Mouse (Mus musculus) hindbrain, embryonic 11.5 days (tissue): ENCODE results near the gene Gm44502. TPM values are rescaled to one million over a fixed set of nuclear protein-coding genes. Genes with fewer than 3 reads are reported as not detected.
A peak's percentile ranks its signal among the peaks of the same experiment; 100 is the strongest.

Source experiments
- ATAC-seq: fragments of 200-750 bp; cut with Nextera tagmentation; 2 replicates; pipeline ENCODE4 v1.8.0; 2017; ENCODE audit warnings: mild to moderate bottlenecking, moderate TSS enrichment, moderate library complexity; ENCODE audit not compliant: low FRiP score
- DNase-seq: peaks from one replicate; pipeline ENCODE4 v3.0.0-alpha.2; 2015; ENCODE audit warnings: low spot score
- H3K27ac ChIP-seq: fragments of 300-500 bp; sonication (generic); 2 replicates; pipeline ENCODE4 v1.5.1; 2014; ENCODE audit warnings: mild to moderate bottlenecking, low read depth, low read length
- H3K27me3 ChIP-seq: fragments of 300-500 bp; sonication (generic); 2 replicates; pipeline ENCODE4 v1.6.1; 2014; ENCODE audit warnings: mild to moderate bottlenecking, low read length, moderate library complexity, mixed read lengths; ENCODE audit not compliant: control insufficient read depth, insufficient read depth
- H3K36me3 ChIP-seq: fragments of 300-500 bp; sonication (generic); 2 replicates; pipeline ENCODE4 v1.6.1; 2014; ENCODE audit warnings: mild to moderate bottlenecking, low read length, moderate library complexity, mixed read lengths; ENCODE audit not compliant: control insufficient read depth, insufficient read depth
- H3K4me1 ChIP-seq: fragments of 300-500 bp; sonication (generic); replicated peaks from 2 replicates; pipeline ENCODE4 v1.6.1; 2014; ENCODE audit warnings: low read length, mixed read lengths; ENCODE audit not compliant: control insufficient read depth, insufficient read depth
- H3K4me2 ChIP-seq: fragments of 300-500 bp; sonication (generic); replicated peaks from 2 replicates; pipeline ENCODE4 v1.6.1; 2014; ENCODE audit warnings: mild to moderate bottlenecking, low read depth, low read length
- H3K4me3 ChIP-seq: fragments of 300-500 bp; sonication (generic); 2 replicates; pipeline ENCODE4 v1.5.1; 2014; ENCODE audit warnings: low read depth, low read length
- H3K9ac ChIP-seq: fragments of 300-500 bp; sonication (generic); 2 replicates; pipeline ENCODE4 v1.6.1; 2014; ENCODE audit warnings: low read depth, low read length
- H3K9me3 ChIP-seq: fragments of 300-500 bp; sonication (generic); 2 replicates; pipeline ENCODE4 v1.6.1; 2016; ENCODE audit warnings: low read length; ENCODE audit not compliant: control insufficient read depth
- whole genome bisulfite sequencing: fragments of 180-500 bp; shearing (Covaris S2); extraction: QIAGEN DNeasy Blood & Tissue Kit; methylation state at CpG from one replicate; pipeline ENCODE4 v1.1.7; 2014; 5-methylcytosine and 5-hydroxymethylcytosine counted together
- polyA plus RNA-seq: library from polyadenylated mRNA; unstranded; fragments of >200 nt; fragmentation: Nextera tagmentation; extraction: Ambion mirVana; gene quantifications from 2 replicates; pipeline ENCODE4 v1.2.1, GENCODE M21; 2014

The Gm44502 gene
- not detected in 2 replicates for polyA plus RNA-seq

DNA sequence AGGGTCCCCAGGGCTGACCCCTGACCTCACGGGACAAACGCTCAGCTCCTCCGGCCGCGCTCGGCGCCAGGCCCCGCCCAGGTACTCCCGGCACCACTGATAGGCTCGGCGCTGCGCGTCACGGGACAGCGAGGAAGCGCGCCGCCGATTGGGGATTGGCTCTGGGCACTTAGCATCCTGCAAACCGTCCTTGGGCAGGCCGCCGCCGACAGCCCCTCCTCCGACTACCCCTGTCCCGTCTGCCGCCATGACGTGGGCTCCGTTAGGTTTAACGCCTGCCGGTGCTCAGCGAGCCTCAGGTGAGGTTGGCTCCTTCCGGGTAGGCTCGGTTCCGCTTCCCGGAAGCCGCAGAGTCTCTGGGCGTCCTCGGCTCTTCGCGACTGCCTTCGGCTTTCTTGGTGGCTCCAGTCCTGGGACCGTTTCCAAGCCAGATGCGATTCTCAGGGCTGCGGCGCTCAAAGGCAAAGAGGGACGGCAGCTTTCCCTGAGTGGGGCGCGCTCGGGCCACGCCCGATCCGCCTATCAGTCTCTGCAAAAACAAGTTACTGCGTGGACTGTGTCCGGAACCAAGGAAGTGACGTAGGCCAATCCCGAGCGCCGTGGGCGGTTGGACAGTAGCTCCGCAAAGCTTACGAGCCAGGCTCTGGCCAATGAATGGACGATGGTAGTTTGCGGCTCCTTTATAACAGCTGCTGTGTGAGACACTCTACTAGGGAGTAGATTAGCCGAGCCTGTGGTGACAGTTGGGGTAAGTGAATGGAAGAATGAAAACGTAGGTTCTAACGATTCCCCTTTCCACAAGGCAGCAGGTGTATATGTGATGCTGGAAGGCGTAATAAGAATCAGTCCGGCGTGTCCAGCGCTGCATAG is at the start of gene Gm44502, which contains the start of the genes C730034F03Rik and Chkb:
TSS of gene Gm44502 (minus strand) at position 345 of the 870 bp plus-strand sequence.
TSS of gene C730034F03Rik (plus strand) at position 238 of the 870 bp plus-strand sequence.
TSS of gene Chkb (minus strand) at position 557 of the 870 bp plus-strand sequence.
- peak; percentile 92 for DNase-seq
- peaks cover 7% of the 10 kb centered on the region; the same call in 1 of the 2 replicates for H3K36me3 ChIP-seq
- H3K27ac ChIP-seq = peak within 1 kb of the TSS; percentile 89
- H3K27me3 ChIP-seq = no peaks in the 10 kb centered on the region
- H3K9ac ChIP-seq = peak within 1 kb of the TSS; percentile 77
- H3K4me1 ChIP-seq = no peaks in the 10 kb centered on the region; the same call in 1 of the 2 replicates
- peak within 1 kb of the TSS; percentile 88 for H3K4me2 ChIP-seq
- ATAC-seq = peak; percentile 94
- H3K4me3 ChIP-seq = peak within 1 kb of the TSS; percentile 86
- H3K9me3 ChIP-seq = no peaks in the 10 kb centered on the region
- WGBS = 1% methylated on average over 70 of the region's 70 CpGs

DNA sequence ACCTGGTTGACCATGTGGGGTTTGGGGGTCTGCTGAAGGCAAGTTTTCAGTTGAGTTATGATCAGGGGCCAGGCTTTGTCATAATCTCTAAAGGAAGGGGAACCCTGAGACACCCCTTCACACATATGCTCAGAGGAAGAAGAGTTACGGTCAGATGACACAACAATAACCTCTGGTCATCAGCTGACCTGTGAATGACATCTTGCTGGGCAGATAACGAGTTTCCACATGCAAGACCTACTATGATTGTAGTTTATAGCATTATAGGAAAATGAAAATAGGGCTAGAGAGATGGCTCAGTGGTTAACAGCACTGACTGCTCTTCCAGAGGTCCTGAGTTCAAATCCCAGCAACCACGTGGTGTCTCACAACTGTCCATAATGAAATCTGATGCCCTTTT is 49.1 kb upstream of the Gm44502 start:
- Histone ChIP-seq H3K9ac (no peak overlapping the region), H3K27me3 (no peaks in the 10 kb centered on the region), H3K4me1 (0 out of 2 replicates have a peak, but pooled peaks cover 2% of the 10 kb centered on the region), H3K27ac (no peak overlapping the region), H3K36me3 (no peaks in the 10 kb centered on the region), H3K4me2 (no peak overlapping the region), H3K9me3 (no peaks in the 10 kb centered on the region), H3K4me3 (no peak overlapping the region)
- ATAC-seq = no peak
- WGBS = 76% methylated on average over 3 of the region's 3 CpGs
- DNase-seq = no peak

DNA sequence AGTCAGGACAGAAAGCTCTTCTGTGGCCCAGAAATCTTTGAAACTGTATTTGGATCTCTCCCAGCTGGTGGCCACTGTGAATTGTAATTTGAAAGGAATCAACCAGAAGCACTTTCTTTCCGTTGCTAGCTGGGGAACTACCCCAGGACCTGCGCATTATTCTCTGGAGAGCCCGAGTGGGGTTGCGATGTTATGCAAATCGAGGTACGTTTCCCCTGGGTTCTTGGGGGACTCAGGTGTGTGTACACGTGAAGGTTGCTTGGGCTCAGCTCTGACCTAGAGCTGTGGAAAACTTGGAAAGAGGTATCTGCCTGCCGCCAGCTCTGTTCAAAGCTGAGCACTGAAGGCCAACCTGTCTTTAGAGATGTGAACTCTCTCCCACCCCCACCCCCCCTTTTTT is 48.3 kb upstream of the Gm44502 start:
- 40% methylated on average over 8 of the region's 8 CpGs for WGBS
- no peaks in the 10 kb centered on the region for H3K9me3 ChIP-seq

DNA sequence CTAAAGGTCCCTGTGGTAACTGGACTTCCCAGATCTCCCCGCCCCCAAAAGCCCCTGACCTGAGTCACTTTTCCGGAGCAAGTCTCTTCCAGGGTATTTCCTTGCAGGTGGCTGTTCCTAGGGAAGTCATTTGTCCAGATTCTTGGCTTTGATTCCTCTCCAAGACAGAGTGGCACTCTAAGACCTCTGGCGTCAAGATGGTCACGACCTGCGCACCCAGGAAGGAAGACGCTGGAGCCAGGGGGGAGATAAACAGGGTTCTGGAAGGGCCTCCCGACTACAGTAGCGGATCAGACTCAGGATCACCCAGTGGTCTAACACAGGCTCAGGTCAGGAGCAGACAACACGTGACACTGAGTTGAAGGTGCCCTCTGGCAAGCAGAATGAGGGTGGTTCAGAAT is 47.6 kb upstream of the Gm44502 start, which contains the start of gene Arsa:
TSS of gene Arsa (minus strand) at position 335 of the 401 bp plus-strand sequence.
- Histone ChIP-seq H3K4me1 (0 out of 2 replicates have a peak, but pooled peaks cover 2% of the 10 kb centered on the region), H3K36me3 (no peaks in the 10 kb centered on the region), H3K4me2 (peak within 1 kb of the TSS; percentile 65), H3K9me3 (no peaks in the 10 kb centered on the region), H3K27me3 (no peaks in the 10 kb centered on the region), H3K4me3 (peak within 1 kb of the TSS; percentile 48), H3K27ac (0 out of 2 replicates have a peak within 1 kb of the TSS, but pooled peaks have one; percentile 45), H3K9ac (peak within 1 kb of the TSS; percentile 55)
- DNase-seq = no peak
- 34% methylated on average over 9 of the region's 9 CpGs for WGBS
- ATAC-seq = no peak

More for the DNA sequence above, 48.3 kb upstream of the Gm44502 start:
- no peaks in the 10 kb centered on the region for H3K36me3 ChIP-seq
- H3K27me3 ChIP-seq = no peaks in the 10 kb centered on the region
- ATAC-seq (no peak), DNase-seq (no peak)
- no peak overlapping the region for H3K4me3 ChIP-seq
- H3K4me2 ChIP-seq = no peak overlapping the region
- H3K4me1 ChIP-seq = 0 out of 2 replicates have a peak, but pooled peaks cover 2% of the 10 kb centered on the region
- H3K9ac ChIP-seq = no peak overlapping the region
- no peak overlapping the region for H3K27ac ChIP-seq

DNA sequence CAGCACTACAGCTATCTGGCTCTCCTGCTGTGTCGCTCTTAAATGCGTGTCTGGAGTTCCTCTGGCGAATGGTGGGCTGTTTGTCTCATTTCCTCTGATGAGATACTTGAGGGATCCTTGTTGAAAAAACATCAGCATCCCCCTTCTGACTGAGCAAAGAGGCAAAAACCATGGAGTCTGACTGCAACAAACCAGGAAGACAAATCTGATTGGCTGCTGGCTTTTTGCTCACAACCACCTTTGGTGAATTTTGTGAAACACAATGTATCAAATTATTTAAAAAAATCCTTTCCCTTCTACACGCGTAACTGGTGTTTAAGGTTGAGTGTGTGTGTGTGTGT is 46.9 kb upstream of the Gm44502 start:
- WGBS = 7% methylated on average over 5 of the region's 5 CpGs
- Histone ChIP-seq H3K4me3 (peak overlapping the region; percentile 48), H3K9ac (peak overlapping the region; percentile 55), H3K9me3 (no peaks in the 10 kb centered on the region), H3K36me3 (no peaks in the 10 kb centered on the region), H3K4me1 (0 out of 2 replicates have a peak, but pooled peaks cover 2% of the 10 kb centered on the region), H3K27ac (0 out of 2 replicates have a peak overlapping the region, but pooled peaks have one; percentile 45), H3K4me2 (peak overlapping the region; percentile 65), H3K27me3 (no peaks in the 10 kb centered on the region)
- ATAC-seq (no peak), DNase-seq (no peak)

DNA sequence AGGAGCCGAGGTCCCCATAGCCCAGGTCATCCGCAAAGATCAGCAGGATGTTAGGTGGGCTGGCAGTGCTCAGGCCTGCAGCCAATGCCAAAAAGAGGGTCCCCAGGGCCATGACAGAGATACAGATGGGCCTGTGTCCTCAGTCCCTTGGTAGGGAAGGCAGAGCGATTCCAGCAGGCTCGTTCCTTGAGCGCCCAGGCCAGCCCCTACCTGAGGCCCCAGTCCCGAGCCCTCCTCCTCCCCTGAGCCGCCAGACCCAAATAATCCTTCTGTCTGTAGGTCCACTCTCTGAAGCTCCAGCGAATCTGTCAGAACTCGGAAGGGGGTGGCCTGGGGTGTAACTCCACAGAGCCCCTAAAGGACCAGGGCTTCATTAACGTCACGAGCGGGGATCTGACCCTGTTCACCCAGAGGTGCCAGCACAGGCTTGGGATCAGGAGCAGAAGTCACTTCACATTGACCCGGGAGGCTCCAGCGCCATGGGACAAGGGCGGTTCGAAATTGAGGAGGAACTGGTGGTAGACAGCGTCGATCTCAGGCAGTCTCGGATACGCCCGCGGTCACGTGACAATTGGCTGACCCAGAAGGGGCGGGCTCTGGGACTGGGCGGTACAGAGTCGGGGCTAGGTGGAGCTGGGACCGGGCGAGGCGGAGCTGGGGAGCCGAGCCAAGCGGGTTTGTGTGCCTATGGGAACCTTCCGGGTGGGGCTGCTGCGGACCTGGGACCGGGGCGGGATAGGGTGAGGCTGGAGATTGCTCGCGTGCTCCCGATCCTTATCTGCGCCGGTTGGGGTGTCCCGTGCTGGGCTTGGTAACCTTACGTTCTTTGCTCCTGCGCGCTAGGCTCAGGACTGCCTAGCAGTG is 46.3 kb upstream of the Gm44502 start:
- 0 out of 2 replicates have a peak overlapping the region, but pooled peaks have one; percentile 45 for H3K27ac ChIP-seq
- no peaks in the 10 kb centered on the region for H3K36me3 ChIP-seq
- WGBS = 9% methylated on average over 44 of the region's 44 CpGs
- peak; percentile 89 for DNase-seq
- H3K27me3 ChIP-seq = no peaks in the 10 kb centered on the region
- peak overlapping the region; percentile 55 for H3K9ac ChIP-seq
- H3K4me1 ChIP-seq = 0 out of 2 replicates have a peak, but pooled peaks cover 2% of the 10 kb centered on the region
- peak; percentile 97 for ATAC-seq
- H3K4me2 ChIP-seq = peak overlapping the region; percentile 65
- H3K4me3 ChIP-seq = peak overlapping the region; percentile 48
- H3K9me3 ChIP-seq = no peaks in the 10 kb centered on the region

DNA sequence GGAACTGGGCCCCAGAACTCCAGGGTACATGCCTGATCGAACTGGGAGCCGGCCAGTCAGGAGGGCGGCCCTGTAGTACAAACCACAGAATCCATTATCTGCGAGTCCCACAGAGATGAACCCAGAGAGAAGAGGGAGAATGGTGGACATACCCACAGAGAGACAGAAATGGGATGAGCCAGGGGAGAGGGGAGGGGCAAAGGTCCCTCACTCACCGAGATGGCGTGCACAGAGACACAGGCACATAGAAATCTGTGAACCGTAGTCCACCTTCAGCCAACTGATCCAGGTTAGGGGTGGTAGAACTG is 45.8 kb upstream of the Gm44502 start:
- Histone ChIP-seq H3K4me1 (0 out of 2 replicates have a peak, but pooled peaks cover 2% of the 10 kb centered on the region), H3K9me3 (no peaks in the 10 kb centered on the region), H3K9ac (no peak overlapping the region), H3K4me3 (no peak overlapping the region), H3K27me3 (no peaks in the 10 kb centered on the region), H3K4me2 (peak overlapping the region; percentile 65), H3K36me3 (no peaks in the 10 kb centered on the region), H3K27ac (no peak overlapping the region)
- no peak for ATAC-seq
- 87% methylated on average over 7 of the region's 7 CpGs for WGBS
- DNase-seq = no peak

DNA sequence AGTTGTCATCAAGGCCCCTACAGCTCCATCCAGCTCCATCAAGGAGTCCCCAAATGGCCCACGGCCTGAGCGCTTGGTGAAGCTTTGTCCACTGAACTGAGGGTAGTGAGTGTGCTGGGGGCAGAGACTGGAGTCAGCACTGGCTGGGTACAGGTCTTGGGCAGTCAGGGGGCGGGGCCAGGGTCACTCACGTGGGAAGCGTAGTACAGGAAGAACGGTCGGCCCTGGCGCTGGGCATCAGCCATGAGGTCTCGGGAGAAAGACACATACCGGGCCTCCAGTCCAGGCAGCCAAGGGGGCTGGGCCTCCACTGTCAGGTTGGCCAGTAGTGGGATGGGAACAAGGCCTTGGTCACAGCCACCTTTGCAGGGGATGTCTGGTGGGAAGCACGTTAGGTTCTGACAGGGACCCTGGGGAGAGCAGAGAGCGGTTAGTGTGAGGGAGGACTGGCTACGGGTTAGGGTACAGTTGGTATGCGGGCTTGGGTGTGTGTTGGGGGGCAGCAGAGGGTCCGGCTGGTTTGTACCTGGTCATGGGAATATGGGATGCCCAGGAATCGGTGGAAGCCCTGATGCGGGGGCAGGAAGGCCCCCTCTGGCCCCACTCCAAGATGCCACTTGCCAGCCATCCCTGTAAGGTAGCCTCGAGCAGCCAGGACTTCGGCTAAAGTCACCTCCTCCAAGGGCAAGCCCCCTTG is 45.2 kb upstream of the Gm44502 start:
- Histone ChIP-seq H3K9me3 (no peaks in the 10 kb centered on the region), H3K36me3 (no peaks in the 10 kb centered on the region), H3K27ac (no peak overlapping the region), H3K27me3 (no peaks in the 10 kb centered on the region), H3K4me2 (no peak overlapping the region), H3K9ac (no peak overlapping the region), H3K4me3 (no peak overlapping the region; the same call in 1 of the 2 replicates), H3K4me1 (0 out of 2 replicates have a peak, but pooled peaks cover 2% of the 10 kb centered on the region)
- WGBS = 93% methylated on average over 19 of the region's 19 CpGs
- ATAC-seq (no peak), DNase-seq (no peak)
